Mouse (Mus musculus): Measurements from ENCODE around the gene Ifi27l2a. TPM values are rescaled to one million over a fixed set of nuclear protein-coding genes. Genes with fewer than 3 reads are reported as not detected.

Gene Ifi27l2a
- polyA plus RNA-seq, 1 experiment from 2014 or later = 14.3 TPM

DNA sequence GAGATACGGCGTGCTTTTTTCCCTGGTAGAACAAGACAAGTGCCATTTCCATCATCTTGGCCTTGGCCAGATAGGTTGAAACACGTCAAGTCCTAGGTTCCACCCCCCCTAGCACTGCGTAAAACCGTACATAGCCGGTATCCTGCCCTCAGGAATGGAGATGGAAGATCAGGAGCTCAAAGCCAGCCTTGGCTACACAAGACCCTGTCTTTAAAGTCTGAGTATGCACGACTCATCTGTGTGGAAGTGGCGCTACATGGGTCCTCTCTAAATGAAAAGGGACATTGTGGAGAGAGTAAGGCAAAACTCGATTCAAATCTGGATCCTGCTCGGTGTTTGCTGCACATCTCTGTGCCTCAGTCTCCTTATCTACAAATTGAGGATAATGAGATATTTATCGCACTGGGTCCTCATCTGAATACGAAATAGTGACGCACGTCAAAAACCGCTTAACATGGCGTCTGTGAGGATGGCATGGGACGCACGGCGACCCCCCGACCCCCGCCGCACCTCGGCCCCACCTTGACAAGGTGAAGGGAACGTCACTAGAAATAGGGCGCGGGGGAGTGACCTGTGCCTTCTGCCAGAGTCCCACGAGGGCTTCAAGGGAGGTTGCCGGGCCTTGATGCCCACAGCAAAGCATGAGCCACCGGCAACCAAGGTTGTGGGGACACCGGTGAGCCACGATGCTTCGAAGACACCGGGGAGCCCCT, 18.3 kb downstream of the Ifi27l2a start:
- peak overlapping the region; percentile 78 for H3K9ac ChIP-seq
- peak overlapping the region; percentile 63 for H3K4me2 ChIP-seq
- H3K4me1 ChIP-seq = peaks cover 27% of the 10 kb centered on the region
- peak overlapping the region; percentile 93 for H3K4me3 ChIP-seq
- H3K9me3 ChIP-seq = no peaks in the 10 kb centered on the region
- ATAC-seq (ENCODE audit: insufficient number of reproducible peaks, low FRiP score, low TSS enrichment, low read depth) = no peak
- H3K27me3 ChIP-seq = no peaks in the 10 kb centered on the region
- 8% methylated on average over 33 of the region's 33 CpGs for WGBS
- H3K36me3 ChIP-seq = peaks cover 8% of the 10 kb centered on the region; the same call in 1 of the 2 replicates
- H3K27ac ChIP-seq = no peak overlapping the region

DNA sequence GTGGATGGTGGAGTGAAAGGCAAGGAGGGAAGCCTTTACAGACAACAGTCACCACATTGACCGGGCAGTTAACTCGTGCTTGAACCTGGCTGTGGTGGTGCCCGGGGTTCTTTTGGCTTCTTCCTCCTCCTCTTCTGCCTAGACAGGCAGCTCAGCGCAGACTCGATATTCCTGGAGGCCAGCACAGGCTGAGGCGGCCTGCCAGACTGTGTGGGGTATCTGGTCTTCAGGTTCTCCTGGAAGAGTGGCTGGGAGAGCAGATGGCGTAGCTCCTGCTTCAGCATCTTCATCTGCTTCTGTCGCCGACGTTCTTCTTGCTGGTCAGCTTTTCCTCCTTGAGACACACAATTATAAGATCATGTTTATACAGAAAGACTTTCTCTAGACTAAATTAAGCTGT, 35.3 kb downstream of the Ifi27l2a start:
- ATAC-seq (ENCODE audit: insufficient number of reproducible peaks, low FRiP score, low TSS enrichment, low read depth) = no peak
- no peak overlapping the region for H3K27ac ChIP-seq
- 96% methylated on average over 10 of the region's 10 CpGs for WGBS

DNA sequence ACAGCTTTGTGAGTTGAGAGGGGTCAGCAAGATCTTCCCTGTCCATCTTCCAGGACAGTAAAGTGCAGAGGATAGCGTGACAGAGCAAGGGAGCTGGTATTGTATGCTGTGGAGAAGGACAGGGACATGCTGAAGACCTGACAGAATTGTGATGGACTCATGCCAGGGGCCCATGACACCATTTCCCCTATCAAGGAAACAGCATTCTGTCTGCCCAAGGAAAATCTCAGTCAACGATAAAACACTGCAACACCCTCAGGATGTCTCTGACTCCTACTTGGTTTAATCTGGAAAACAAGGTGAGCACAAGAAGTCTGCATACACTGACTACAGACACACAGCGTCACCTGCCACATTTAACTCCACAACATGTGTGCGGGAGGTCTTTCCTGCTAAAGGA, 35.8 kb downstream of the Ifi27l2a start, which contains the start of gene 9330161L09Rik:
TSS of gene 9330161L09Rik (minus strand) at position 101 of the 400 bp plus-strand sequence.
- H3K36me3 ChIP-seq = peaks cover 93% of the 10 kb centered on the region
- no peaks in the 10 kb centered on the region for H3K27me3 ChIP-seq
- no peak within 1 kb of the TSS for H3K27ac ChIP-seq
- no peak within 1 kb of the TSS for H3K4me2 ChIP-seq
- 92% methylated on average over 4 of the region's 4 CpGs for WGBS
- ATAC-seq (ENCODE audit: insufficient number of reproducible peaks, low FRiP score, low TSS enrichment, low read depth) = no peak
- no peak within 1 kb of the TSS for H3K9ac ChIP-seq
- H3K9me3 ChIP-seq = no peaks in the 10 kb centered on the region
- H3K4me3 ChIP-seq = no peak within 1 kb of the TSS
- no peaks in the 10 kb centered on the region for H3K4me1 ChIP-seq

More for the DNA sequence above, 35.3 kb downstream of the Ifi27l2a start:
- Histone ChIP-seq H3K4me1 (no peaks in the 10 kb centered on the region), H3K9me3 (no peaks in the 10 kb centered on the region), H3K9ac (no peak overlapping the region), H3K4me2 (no peak overlapping the region), H3K36me3 (peaks cover 94% of the 10 kb centered on the region), H3K27me3 (no peaks in the 10 kb centered on the region), H3K4me3 (no peak overlapping the region)

DNA sequence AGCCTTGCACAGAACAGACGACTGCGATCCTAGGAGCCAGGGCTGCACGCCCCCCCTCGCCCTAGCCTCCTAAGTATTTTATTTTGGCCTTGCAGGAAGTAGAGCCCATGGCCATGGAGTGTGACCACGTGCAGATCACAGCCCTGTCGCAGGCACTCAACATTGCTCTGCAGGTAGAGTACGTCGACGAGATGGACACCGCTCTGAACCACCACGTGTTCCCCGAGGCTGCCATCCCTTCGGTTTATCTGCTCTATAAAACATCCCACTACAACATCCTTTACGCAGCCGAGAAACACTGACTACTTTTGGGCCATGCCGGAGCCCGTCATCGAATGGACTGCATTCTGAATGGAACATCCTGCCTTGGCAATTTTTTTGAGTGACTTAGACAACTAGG, 39.3 kb downstream of the Ifi27l2a start:
- WGBS = 87% methylated on average over 18 of the region's 18 CpGs
- H3K36me3 ChIP-seq = peaks cover 74% of the 10 kb centered on the region
- H3K4me3 ChIP-seq = no peak overlapping the region
- no peaks in the 10 kb centered on the region for H3K4me1 ChIP-seq
- no peak overlapping the region for H3K27ac ChIP-seq
- no peak for ATAC-seq (ENCODE audit: insufficient number of reproducible peaks, low FRiP score, low TSS enrichment, low read depth)
- H3K9me3 ChIP-seq = no peaks in the 10 kb centered on the region
- H3K4me2 ChIP-seq = no peak overlapping the region
- H3K27me3 ChIP-seq = no peaks in the 10 kb centered on the region
- no peak overlapping the region for H3K9ac ChIP-seq

DNA sequence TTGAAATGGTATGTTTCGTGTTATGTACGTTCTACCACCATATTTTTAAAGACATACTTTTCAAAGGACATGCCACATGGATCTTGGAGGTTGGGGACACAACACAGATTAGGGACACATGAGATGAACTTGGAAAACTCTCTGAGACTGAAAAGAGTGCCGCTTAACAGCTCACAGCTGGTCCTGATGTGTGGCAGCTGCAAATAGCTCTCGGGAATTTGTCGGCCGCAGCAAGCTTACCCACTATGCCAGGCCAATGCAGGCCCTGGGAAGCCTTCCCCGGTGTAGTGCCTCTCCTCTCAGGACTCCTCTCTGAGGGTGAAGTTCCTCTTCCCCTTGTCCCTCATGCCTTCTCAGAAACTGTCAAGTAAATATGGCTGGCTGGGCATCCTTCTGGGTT, 46.7 kb downstream of the Ifi27l2a start:
- no peak overlapping the region for H3K27ac ChIP-seq
- no peak for ATAC-seq (ENCODE audit: insufficient number of reproducible peaks, low FRiP score, low TSS enrichment, low read depth)
- H3K9me3 ChIP-seq = no peaks in the 10 kb centered on the region
- peaks cover 11% of the 10 kb centered on the region; the same call in 1 of the 2 replicates for H3K36me3 ChIP-seq
- H3K4me1 ChIP-seq = no peaks in the 10 kb centered on the region
- no peak overlapping the region for H3K4me2 ChIP-seq
- no peaks in the 10 kb centered on the region for H3K27me3 ChIP-seq
- WGBS = 55% methylated on average over 7 of the region's 7 CpGs
- no peak overlapping the region for H3K4me3 ChIP-seq
- no peak overlapping the region for H3K9ac ChIP-seq

DNA sequence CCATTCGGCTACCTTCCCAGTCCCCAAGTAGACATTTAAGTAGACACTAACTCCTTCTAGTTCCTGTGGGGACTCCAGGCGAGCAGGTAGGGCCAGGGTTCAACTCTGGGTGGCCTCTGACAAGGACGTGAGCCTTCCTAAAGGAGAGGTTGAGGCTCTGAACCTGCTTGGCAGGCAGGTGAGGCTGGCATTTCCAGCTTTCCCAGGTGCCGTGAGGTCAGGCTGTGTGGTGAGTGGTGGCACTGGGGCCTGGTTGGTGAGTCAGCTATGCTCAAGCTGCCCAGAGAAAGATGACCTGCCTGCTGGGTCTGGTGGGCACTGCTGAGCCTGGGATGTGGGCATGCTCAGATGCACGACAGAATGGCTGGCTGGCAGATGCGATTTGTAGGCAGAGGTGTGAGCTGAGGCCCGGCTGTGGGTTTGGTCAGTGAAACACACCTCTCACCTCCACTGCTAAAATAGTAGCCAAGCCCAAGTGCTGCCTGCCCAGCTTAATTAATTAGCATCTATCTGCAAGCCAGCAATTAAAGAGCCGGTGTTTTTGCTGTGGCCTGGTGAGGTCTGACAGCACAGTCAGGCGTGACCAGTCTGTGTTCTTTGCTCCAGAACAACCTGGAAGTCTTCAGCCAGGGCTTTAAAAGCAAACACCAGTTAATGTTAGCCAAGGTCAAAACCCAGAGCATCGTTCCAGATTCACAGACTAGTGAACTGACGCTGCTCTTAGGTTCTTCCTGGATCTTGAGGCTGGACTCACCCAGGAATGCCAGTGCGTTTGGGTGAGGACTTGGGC, 47.8 kb downstream of the Ifi27l2a start:
- H3K9ac ChIP-seq = no peak overlapping the region
- H3K4me3 ChIP-seq = no peak overlapping the region
- no peak overlapping the region for H3K4me2 ChIP-seq
- no peak overlapping the region for H3K27ac ChIP-seq
- H3K36me3 ChIP-seq = peaks cover 4% of the 10 kb centered on the region; the same call in 1 of the 2 replicates
- no peaks in the 10 kb centered on the region for H3K4me1 ChIP-seq
- WGBS = 68% methylated on average over 12 of the region's 12 CpGs
- H3K27me3 ChIP-seq = no peaks in the 10 kb centered on the region
- ATAC-seq (ENCODE audit: insufficient number of reproducible peaks, low FRiP score, low TSS enrichment, low read depth) = no peak
- H3K9me3 ChIP-seq = no peaks in the 10 kb centered on the region

DNA sequence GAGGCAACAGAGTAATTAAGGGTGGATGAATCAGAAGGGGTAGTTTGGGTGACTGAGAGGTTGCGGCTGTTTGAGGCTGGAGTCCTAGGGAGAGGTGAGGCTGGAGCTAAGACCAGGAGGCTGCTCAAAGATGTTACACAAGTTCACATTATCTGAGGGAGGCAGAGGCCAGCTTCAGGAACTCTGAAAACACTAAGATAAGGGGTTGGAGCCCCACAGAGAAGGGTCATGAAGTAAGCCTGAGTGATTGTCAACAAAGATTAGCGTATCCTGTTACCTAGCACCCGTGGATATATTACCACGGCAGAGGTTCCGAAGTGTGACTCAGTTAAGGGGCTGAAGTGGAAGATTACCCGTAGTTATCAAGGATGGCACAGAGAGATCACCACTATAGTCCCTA, 50.0 kb downstream of the Ifi27l2a start:
- Histone ChIP-seq H3K27ac (no peak overlapping the region), H3K4me2 (no peak overlapping the region), H3K9ac (no peak overlapping the region), H3K36me3 (no peaks in the 10 kb centered on the region), H3K9me3 (no peaks in the 10 kb centered on the region), H3K4me1 (peaks cover 14% of the 10 kb centered on the region), H3K27me3 (no peaks in the 10 kb centered on the region), H3K4me3 (no peak overlapping the region)
- no peak for ATAC-seq (ENCODE audit: insufficient number of reproducible peaks, low FRiP score, low TSS enrichment, low read depth)
- 59% methylated on average over 6 of the region's 6 CpGs for WGBS

Other genes with a start within 250 kb of the Ifi27l2a start
- gene Prima1, start 201.5 kb downstream of the Ifi27l2a start, polyA plus RNA-seq (2015; fragmentation: Nextera tagmentation; extraction: Ambion mirVana) = 0.22 and 0.40 TPM in 2 replicates
- gene Fam181a, start 132.7 kb downstream of the Ifi27l2a start, polyA plus RNA-seq (2015; fragmentation: Nextera tagmentation; extraction: Ambion mirVana) = not detected in 2 replicates
- gene Asb2, start 87.7 kb downstream of the Ifi27l2a start, polyA plus RNA-seq (2015; fragmentation: Nextera tagmentation; extraction: Ambion mirVana) = 5.9 and 18.6 TPM in 2 replicates
- gene Otub2, start 55.0 kb downstream of the Ifi27l2a start, polyA plus RNA-seq (2015; fragmentation: Nextera tagmentation; extraction: Ambion mirVana) = 9.8 and 10.8 TPM in 2 replicates
- 0.29 and 0.30 TPM in 2 replicates for gene 9330161L09Rik, start 35.9 kb downstream of the Ifi27l2a start, polyA plus RNA-seq (2015; fragmentation: Nextera tagmentation; extraction: Ambion mirVana)
- gene Ddx24, start 17.9 kb downstream of the Ifi27l2a start, polyA plus RNA-seq (2015; fragmentation: Nextera tagmentation; extraction: Ambion mirVana) = 91.4 and 94.7 TPM in 2 replicates
- 62.4 and 78.0 TPM in 2 replicates for gene Ifi27, start 9.5 kb downstream of the Ifi27l2a start, polyA plus RNA-seq (2015; fragmentation: Nextera tagmentation; extraction: Ambion mirVana)
- not detected in 2 replicates for gene Ifi27l2b, start 13.5 kb upstream of the Ifi27l2a start, polyA plus RNA-seq (2015; fragmentation: Nextera tagmentation; extraction: Ambion mirVana)
- gene Ppp4r4, start 88.6 kb upstream of the Ifi27l2a start, polyA plus RNA-seq (2015; fragmentation: Nextera tagmentation; extraction: Ambion mirVana) = 0.36 and 0.67 TPM in 2 replicates
- gene Serpina10, start 187.8 kb upstream of the Ifi27l2a start, polyA plus RNA-seq (2015; fragmentation: Nextera tagmentation; extraction: Ambion mirVana) = 0.23 TPM in 1 of 2 replicates, not detected in the other
- 0.77 and 4.1 TPM in 2 replicates for gene Serpina6, start 213.5 kb upstream of the Ifi27l2a start, polyA plus RNA-seq (2015; fragmentation: Nextera tagmentation; extraction: Ambion mirVana)
- gene Serpina16, start 232.5 kb upstream of the Ifi27l2a start, polyA plus RNA-seq (2015; fragmentation: Nextera tagmentation; extraction: Ambion mirVana) = not detected in 2 replicates

Measured in limb, embryonic 15.5 days (tissue).